Mouse (Mus musculus): ENCODE measurements around the gene Tifa.

Gene Tifa

GRCm38 (mm10) chr3:127830183-127830582 is 40.6 kb downstream of the Tifa start:
- no peak for DNase-seq

- no peak for DNase-seq
Measured at GRCm38 (mm10) chr3:127831079-127831478, 41.5 kb downstream of the Tifa start.

- no peak for DNase-seq
Measured at GRCm38 (mm10) chr3:127834040-127834439, 44.4 kb downstream of the Tifa start.

GRCm38 (mm10) chr3:127835594-127835993 is 46.0 kb downstream of the Tifa start:
- no peak for DNase-seq

- DNase-seq, result no peak
Measured at GRCm38 (mm10) chr3:127836798-127837153, 47.2 kb downstream of the Tifa start.

- peak; percentile 96 for DNase-seq
Measured at GRCm38 (mm10) chr3:127837154-127837865, 47.7 kb downstream of the Tifa start, which contains the start of gene Ap1ar. Gene Ap1ar (minus strand): TSS chr3:127837523.

GRCm38 (mm10) chr3:127837972-127838644 is 48.5 kb downstream of the Tifa start:
- no peak for DNase-seq

- DNase-seq, result no peak
Measured at GRCm38 (mm10) chr3:127841926-127842325, 52.3 kb downstream of the Tifa start.

- no peak for DNase-seq
Measured at GRCm38 (mm10) chr3:127843324-127843940, 53.8 kb downstream of the Tifa start.

GRCm38 (mm10) chr3:127843941-127844327 is 54.3 kb downstream of the Tifa start:
- no peak for DNase-seq

GRCm38 (mm10) chr3:127848088-127848808 is 58.6 kb downstream of the Tifa start:
- no peak for DNase-seq

GRCm38 (mm10) chr3:127849922-127850321 is 60.3 kb downstream of the Tifa start:
- no peak for DNase-seq

- DNase-seq, result no peak
Measured at GRCm38 (mm10) chr3:127850776-127851646, 61.4 kb downstream of the Tifa start.

GRCm38 (mm10) chr3:127852722-127853121 is 63.1 kb downstream of the Tifa start:
- no peak for DNase-seq

- DNase-seq, result peak; percentile 38
Measured at GRCm38 (mm10) chr3:127853431-127854206, 64.0 kb downstream of the Tifa start.

- DNase-seq, result peak; percentile 45
Measured at GRCm38 (mm10) chr3:127861340-127861739, 71.7 kb downstream of the Tifa start.

- DNase-seq, result no peak
Measured at GRCm38 (mm10) chr3:127862479-127862878, 72.9 kb downstream of the Tifa start.

- DNase-seq, result no peak
Measured at GRCm38 (mm10) chr3:127863571-127863970, 74.0 kb downstream of the Tifa start.

- no peak for DNase-seq
Measured at GRCm38 (mm10) chr3:127864242-127864641, 74.6 kb downstream of the Tifa start.

- DNase-seq, result no peak
Measured at GRCm38 (mm10) chr3:127868046-127868758, 78.6 kb downstream of the Tifa start.

GRCm38 (mm10) chr3:127868880-127869279 is 79.3 kb downstream of the Tifa start:
- no peak for DNase-seq

Measured in kidney, adult 11 months (tissue).